Mouse (Mus musculus): ENCODE data around the gene Rassf6.

Rassf6 gene

GRCm38 (mm10) chr5:90640286-90641217 lies at the start of gene Rassf6:
Rassf6 (minus strand) TSS chr5:90640657.
- no peak for DNase-seq (ENCODE audit: low read depth, low spot score)

- no peak for DNase-seq (ENCODE audit: low read depth, low spot score)
Measured at GRCm38 (mm10) chr5:90689426-90690128, 49.1 kb upstream of the Rassf6 start.

- DNase-seq (ENCODE audit: low read depth, low spot score): no peak
Measured at GRCm38 (mm10) chr5:90687913-90688312, 47.5 kb upstream of the Rassf6 start.

- no peak for DNase-seq (ENCODE audit: low read depth, low spot score)
Measured at GRCm38 (mm10) chr5:90684994-90685393, 44.5 kb upstream of the Rassf6 start.

- DNase-seq (ENCODE audit: low read depth, low spot score): no peak
Measured at GRCm38 (mm10) chr5:90681842-90682241, 41.4 kb upstream of the Rassf6 start.

GRCm38 (mm10) chr5:90677560-90677959 lies 37.1 kb upstream of the Rassf6 start:
- no peak for DNase-seq (ENCODE audit: low read depth, low spot score)

- no peak for DNase-seq (ENCODE audit: low read depth, low spot score)
Measured at GRCm38 (mm10) chr5:90661852-90662251, 21.4 kb upstream of the Rassf6 start.

GRCm38 (mm10) chr5:90661436-90661835 lies 21.0 kb upstream of the Rassf6 start:
- DNase-seq (ENCODE audit: low read depth, low spot score): peak; percentile 21

- DNase-seq (ENCODE audit: low read depth, low spot score): no peak
Measured at GRCm38 (mm10) chr5:90660411-90660810, 20.0 kb upstream of the Rassf6 start.

GRCm38 (mm10) chr5:90656681-90657080 lies 16.2 kb upstream of the Rassf6 start:
- no peak for DNase-seq (ENCODE audit: low read depth, low spot score)

- no peak for DNase-seq (ENCODE audit: low read depth, low spot score)
Measured at GRCm38 (mm10) chr5:90655891-90656290, 15.4 kb upstream of the Rassf6 start.

- DNase-seq (ENCODE audit: low read depth, low spot score): no peak
Measured at GRCm38 (mm10) chr5:90654798-90655197, 14.3 kb upstream of the Rassf6 start.

- peak; percentile 46 for DNase-seq (ENCODE audit: low read depth, low spot score)
Measured at GRCm38 (mm10) chr5:90652724-90653123, 12.3 kb upstream of the Rassf6 start.

- DNase-seq (ENCODE audit: low read depth, low spot score): no peak
Measured at GRCm38 (mm10) chr5:90650466-90651150, 10.2 kb upstream of the Rassf6 start.

GRCm38 (mm10) chr5:90647473-90647872 lies 7.0 kb upstream of the Rassf6 start:
- no peak for DNase-seq (ENCODE audit: low read depth, low spot score)

- no peak for DNase-seq (ENCODE audit: low read depth, low spot score)
Measured at GRCm38 (mm10) chr5:90646398-90646797, 5.9 kb upstream of the Rassf6 start.

- no peak for DNase-seq (ENCODE audit: low read depth, low spot score)
Measured at GRCm38 (mm10) chr5:90645579-90645978, 5.1 kb upstream of the Rassf6 start.

- DNase-seq (ENCODE audit: low read depth, low spot score): no peak
Measured at GRCm38 (mm10) chr5:90641218-90641610, 757 bp upstream of the Rassf6 start.

GRCm38 (mm10) chr5:90634885-90635284 lies 5.6 kb downstream of the Rassf6 start:
- no peak for DNase-seq (ENCODE audit: low read depth, low spot score)

GRCm38 (mm10) chr5:90628530-90628929 lies 11.9 kb downstream of the Rassf6 start:
- DNase-seq (ENCODE audit: low read depth, low spot score): no peak

GRCm38 (mm10) chr5:90628011-90628410 lies 12.4 kb downstream of the Rassf6 start:
- no peak for DNase-seq (ENCODE audit: low read depth, low spot score)

GRCm38 (mm10) chr5:90627423-90627822 lies 13.0 kb downstream of the Rassf6 start:
- no peak for DNase-seq (ENCODE audit: low read depth, low spot score)

All from retina, postnatal 7 days (tissue).